Mouse (Mus musculus) intestine, embryonic 14.5 days (tissue): ENCODE data around the gene Fgfr2. TPM values are rescaled to one million over a fixed set of nuclear protein-coding genes. Genes with fewer than 3 reads are reported as not detected.

Experiments used
- ATAC-seq: fragments of 200-750 bp; cut with Nextera tagmentation; replicated peaks from 2 replicates; pipeline ENCODE4 v1.8.0; 2017; ENCODE audit warnings: low read depth, moderate number of reproducible peaks, moderate TSS enrichment, moderate library complexity; ENCODE audit not compliant: low FRiP score, low TSS enrichment
- DNase-seq: peaks from one replicate; pipeline ENCODE4 v3.0.0-alpha.2; 2018; ENCODE audit warnings: low spot score
- H3K27ac ChIP-seq: fragments of 300-500 bp; sonication (generic); 2 replicates; pipeline ENCODE4 v1.5.1; 2014; ENCODE audit warnings: low read depth, mild to moderate bottlenecking, control low read depth
- H3K27me3 ChIP-seq: fragments of 300-500 bp; sonication (generic); replicated peaks from 2 replicates; pipeline ENCODE4 v1.6.1; 2014; ENCODE audit warnings: low read length, control low read depth; ENCODE audit not compliant: control insufficient read depth, insufficient read depth
- H3K36me3 ChIP-seq: fragments of 300-500 bp; sonication (generic); 2 replicates; pipeline ENCODE4 v1.6.1; 2014; ENCODE audit warnings: low read length, control low read depth; ENCODE audit not compliant: control insufficient read depth, insufficient read depth
- H3K4me1 ChIP-seq: fragments of 300-500 bp; sonication (generic); replicated peaks from 2 replicates; pipeline ENCODE4 v1.6.1; 2014; ENCODE audit warnings: low read length, control low read depth, mixed read lengths; ENCODE audit not compliant: control insufficient read depth, insufficient read depth
- H3K4me2 ChIP-seq: fragments of 300-500 bp; sonication (generic); 2 replicates; pipeline ENCODE4 v1.6.1; 2014; ENCODE audit warnings: low read length
- H3K4me3 ChIP-seq: fragments of 300-500 bp; sonication (generic); 2 replicates; pipeline ENCODE4 v1.5.1; 2014; ENCODE audit warnings: low read depth, low read length, control low read depth, mixed read lengths
- H3K9ac ChIP-seq: fragments of 300-500 bp; sonication (generic); 2 replicates; pipeline ENCODE4 v1.6.1; 2014; ENCODE audit warnings: mild to moderate bottlenecking, low read length
- H3K9me3 ChIP-seq: fragments of 300-500 bp; sonication (generic); 2 replicates; pipeline ENCODE4 v1.6.1; 2016; ENCODE audit warnings: low read length, control low read depth; ENCODE audit not compliant: control insufficient read depth
- WGBS: fragments of 180-500 bp; shearing (Covaris S2); extraction: QIAGEN DNeasy Blood & Tissue Kit; methylation state at CpG from one replicate; pipeline ENCODE4 v1.1.7; 2014; 5-methylcytosine and 5-hydroxymethylcytosine counted together
- polyA plus RNA-seq: library from polyadenylated mRNA; unstranded; fragments of >200 nt; fragmentation: Nextera tagmentation; extraction: Ambion mirVana; gene quantifications from 2 replicates; pipeline ENCODE4 v1.2.1, GENCODE M21; 2014

Fgfr2 gene
- polyA plus RNA-seq, 1 experiment from 2014 or later, result 105 TPM

DNA sequence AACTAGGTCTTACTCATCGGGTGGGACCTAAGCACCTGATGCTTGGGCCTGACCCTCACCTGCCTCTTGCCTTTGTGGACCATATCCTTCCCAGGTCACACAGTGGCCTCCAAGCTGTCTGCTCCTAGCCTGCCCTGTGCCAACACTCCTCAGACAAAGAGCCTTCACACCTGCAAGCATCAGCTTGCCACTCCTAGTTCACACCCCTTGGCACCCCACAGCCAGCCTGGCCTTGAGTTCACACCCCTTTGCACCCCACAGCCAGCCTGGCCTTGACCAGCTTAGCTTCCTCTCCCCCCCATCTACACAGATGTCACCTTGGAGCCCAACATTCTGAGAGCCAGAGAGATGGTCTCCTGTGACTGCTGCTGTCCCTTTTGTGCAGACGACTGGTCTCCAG, 319.8 kb downstream of the Fgfr2 start:
- DNase-seq (no peak), ATAC-seq (no peak)
- no peak overlapping the region for H3K4me2 ChIP-seq
- WGBS, result 85% methylated on average over 2 of the region's 2 CpGs
- no peak overlapping the region for H3K4me3 ChIP-seq
- no peak overlapping the region for H3K27ac ChIP-seq
- H3K4me1 ChIP-seq, result peaks cover 40% of the 10 kb centered on the region
- H3K27me3 ChIP-seq, result no peaks in the 10 kb centered on the region
- peaks cover 4% of the 10 kb centered on the region; the same call in 1 of the 2 replicates for H3K36me3 ChIP-seq
- no peak overlapping the region for H3K9ac ChIP-seq
- no peaks in the 10 kb centered on the region for H3K9me3 ChIP-seq

DNA sequence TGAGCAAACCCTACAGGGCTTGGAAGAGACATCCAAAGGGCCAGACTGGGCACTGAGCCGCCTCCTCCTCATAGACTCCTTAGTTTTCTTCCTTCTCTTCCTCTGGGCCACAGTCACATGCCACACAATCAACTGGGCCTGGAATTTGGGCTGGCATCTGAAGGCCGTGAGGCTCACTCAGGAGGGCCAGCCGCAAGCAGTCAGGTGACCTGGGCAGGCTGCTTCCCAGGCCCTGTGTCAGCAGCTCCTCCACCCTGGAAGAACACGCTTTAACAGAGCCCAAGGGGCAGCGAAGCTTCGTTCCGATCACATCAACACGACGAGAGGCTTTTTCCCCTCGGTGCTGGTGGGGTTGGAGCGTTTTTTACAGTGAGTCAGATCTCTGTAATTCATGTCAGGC, 320.5 kb downstream of the Fgfr2 start:
- DNase-seq (no peak), ATAC-seq (no peak)
- Histone ChIP-seq H3K27ac (no peak overlapping the region; the same call in 1 of the 2 replicates), H3K4me3 (no peak overlapping the region), H3K4me2 (no peak overlapping the region), H3K9me3 (no peaks in the 10 kb centered on the region), H3K36me3 (peaks cover 4% of the 10 kb centered on the region; the same call in 1 of the 2 replicates), H3K4me1 (peaks cover 33% of the 10 kb centered on the region), H3K27me3 (no peaks in the 10 kb centered on the region), H3K9ac (no peak overlapping the region)
- WGBS, result 71% methylated on average over 11 of the region's 11 CpGs

DNA sequence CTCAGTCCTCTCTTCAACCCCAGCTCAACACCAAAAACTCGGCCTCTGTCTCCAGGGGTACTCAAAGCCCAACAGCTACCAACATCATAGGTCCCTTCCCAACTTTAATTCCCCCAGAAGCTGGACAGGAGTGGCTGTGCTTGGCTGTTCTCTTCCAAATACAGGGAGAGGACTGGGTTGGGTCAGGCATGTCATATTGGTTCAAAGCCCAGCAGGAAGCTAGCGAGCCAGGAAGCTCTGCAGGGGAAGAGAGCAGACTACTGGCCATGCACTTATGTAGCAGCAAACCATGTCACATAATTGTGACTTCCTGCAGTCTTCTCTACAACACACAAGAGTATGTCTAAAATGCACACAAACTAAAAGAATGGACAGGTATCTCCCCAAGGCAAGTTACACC, 321.1 kb downstream of the Fgfr2 start:
- Histone ChIP-seq H3K9ac (no peak overlapping the region), H3K27ac (no peak overlapping the region; the same call in 1 of the 2 replicates), H3K4me3 (no peak overlapping the region), H3K27me3 (no peaks in the 10 kb centered on the region), H3K9me3 (no peaks in the 10 kb centered on the region), H3K4me1 (peaks cover 27% of the 10 kb centered on the region), H3K4me2 (no peak overlapping the region), H3K36me3 (peaks cover 4% of the 10 kb centered on the region; the same call in 1 of the 2 replicates)
- ATAC-seq, result no peak
- DNase-seq, result no peak
- 68% methylated on average over 2 of the region's 2 CpGs for WGBS

DNA sequence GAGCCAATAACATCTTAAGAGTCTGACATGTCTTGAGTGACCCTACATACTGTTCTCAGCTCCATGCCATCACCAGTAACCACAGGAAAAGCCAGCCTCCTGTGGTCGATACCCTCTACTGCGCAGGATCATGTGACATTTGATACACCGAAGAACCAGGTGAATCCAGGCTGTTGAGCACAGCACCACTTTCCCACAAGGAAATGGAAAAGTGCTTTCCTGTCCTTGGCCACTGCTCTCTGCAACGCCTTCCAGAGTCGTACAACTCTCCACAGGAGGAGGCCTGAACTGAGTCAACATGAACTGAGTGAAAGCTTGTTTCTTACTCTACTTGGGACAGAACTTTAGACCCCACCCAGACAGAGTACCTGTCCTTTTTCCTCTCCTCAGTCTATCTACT, 321.6 kb downstream of the Fgfr2 start:
- 84% methylated on average over 5 of the region's 5 CpGs for WGBS
- no peak overlapping the region for H3K27ac ChIP-seq
- no peak for DNase-seq

DNA sequence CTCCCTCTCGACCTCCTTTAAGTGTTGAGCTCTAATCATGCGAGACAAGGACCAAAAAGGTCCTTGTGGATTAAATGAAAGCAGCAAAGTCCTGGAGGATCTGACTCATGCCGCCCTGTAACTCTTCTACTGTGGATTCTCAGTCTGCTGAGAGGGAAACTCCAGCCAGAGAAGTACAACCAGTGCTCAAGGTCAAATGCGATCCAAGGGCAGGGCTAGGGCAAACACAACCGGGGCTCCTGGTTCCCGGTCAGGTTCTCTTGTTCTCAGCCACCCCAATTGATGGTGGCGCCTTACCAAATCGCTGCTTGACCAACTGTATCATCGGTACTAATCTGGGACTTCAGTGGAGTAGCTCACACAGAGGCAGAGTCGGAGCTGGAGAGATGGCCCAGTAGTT, 322.3 kb downstream of the Fgfr2 start:
- Histone ChIP-seq H3K4me3 (no peak overlapping the region), H3K27ac (no peak overlapping the region), H3K36me3 (peaks cover 4% of the 10 kb centered on the region; the same call in 1 of the 2 replicates), H3K4me2 (no peak overlapping the region), H3K4me1 (peaks cover 21% of the 10 kb centered on the region), H3K9ac (no peak overlapping the region), H3K9me3 (no peaks in the 10 kb centered on the region), H3K27me3 (no peaks in the 10 kb centered on the region)
- DNase-seq (no peak), ATAC-seq (no peak)
- 78% methylated on average over 10 of the region's 10 CpGs for WGBS

More for the DNA sequence above, 321.6 kb downstream of the Fgfr2 start:
- no peak for ATAC-seq
- Histone ChIP-seq H3K4me1 (peaks cover 25% of the 10 kb centered on the region), H3K4me2 (no peak overlapping the region), H3K27me3 (no peaks in the 10 kb centered on the region), H3K9ac (no peak overlapping the region), H3K4me3 (no peak overlapping the region), H3K36me3 (peaks cover 4% of the 10 kb centered on the region; the same call in 1 of the 2 replicates), H3K9me3 (no peaks in the 10 kb centered on the region)

DNA sequence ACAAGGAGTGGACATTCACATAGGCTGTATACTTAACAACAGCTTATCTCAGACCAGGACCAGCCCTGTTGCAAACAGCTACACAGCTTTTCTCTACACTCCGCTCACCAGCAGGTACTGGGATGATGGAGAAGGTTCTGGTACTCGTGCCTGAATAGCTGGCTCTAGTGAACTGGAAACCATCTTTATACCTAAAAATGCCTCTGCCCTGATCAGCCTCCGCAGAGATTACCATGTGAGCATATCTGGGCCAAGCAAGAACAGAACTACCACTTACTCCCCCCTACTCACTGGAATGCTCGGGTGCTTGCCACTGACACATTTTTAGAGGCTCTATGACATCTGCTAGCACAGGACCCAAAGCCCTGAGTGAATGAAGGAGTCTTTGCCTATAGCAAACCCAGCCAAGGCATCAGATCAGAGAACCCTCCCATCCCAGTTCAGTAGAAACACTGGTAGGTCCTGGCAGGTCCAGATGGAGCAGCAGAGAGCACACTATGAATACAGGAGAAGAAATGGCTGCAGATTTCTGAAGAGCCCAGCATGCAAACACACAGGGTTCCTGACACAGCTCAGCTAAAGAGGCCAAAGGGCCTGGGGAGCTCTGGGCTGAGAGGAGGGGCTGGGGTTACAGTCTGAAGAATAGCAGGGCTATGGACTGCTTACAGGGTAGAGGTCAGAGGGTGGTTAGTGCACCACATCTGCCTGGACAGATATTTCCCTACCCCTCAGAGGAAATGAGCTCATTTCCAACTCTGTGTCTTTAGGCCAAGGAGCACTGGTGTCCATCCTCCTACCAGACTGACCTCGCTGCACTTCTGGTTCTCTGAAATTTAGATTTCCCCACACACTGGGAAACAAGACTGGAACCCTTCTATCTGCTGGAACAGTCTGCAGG, 323.8 kb downstream of the Fgfr2 start:
- H3K9me3 ChIP-seq, result no peaks in the 10 kb centered on the region
- no peaks in the 10 kb centered on the region for H3K27me3 ChIP-seq
- no peak overlapping the region for H3K4me2 ChIP-seq
- H3K9ac ChIP-seq, result no peak overlapping the region
- H3K4me3 ChIP-seq, result no peak overlapping the region
- DNase-seq (no peak), ATAC-seq (no peak)
- no peak overlapping the region for H3K27ac ChIP-seq
- H3K36me3 ChIP-seq, result peaks cover 4% of the 10 kb centered on the region; the same call in 1 of the 2 replicates
- WGBS, result 85% methylated on average over 5 of the region's 5 CpGs
- H3K4me1 ChIP-seq, result peaks cover 10% of the 10 kb centered on the region

DNA sequence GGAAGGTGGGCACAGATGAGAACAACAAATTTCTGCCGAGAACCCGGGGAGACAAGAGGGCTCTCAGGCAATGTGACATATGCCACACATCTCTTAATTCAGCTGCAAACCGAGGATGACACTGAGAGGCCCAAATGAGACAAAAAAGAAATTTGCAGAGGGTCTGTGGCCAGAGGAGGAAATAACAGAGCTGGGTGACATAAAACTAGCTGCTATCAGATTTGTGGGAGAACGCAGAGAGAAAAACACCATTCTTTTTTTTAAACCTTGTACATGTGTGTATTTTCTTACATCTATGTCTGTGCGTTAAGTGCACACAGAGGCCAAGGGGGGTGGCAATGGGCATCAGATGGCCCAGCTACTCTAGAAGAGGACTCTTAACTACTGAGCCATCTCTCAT, 328.0 kb downstream of the Fgfr2 start:
- H3K4me3 ChIP-seq, result no peak overlapping the region
- H3K27me3 ChIP-seq, result no peaks in the 10 kb centered on the region
- WGBS, result 89% methylated on average over 5 of the region's 5 CpGs
- no peak for ATAC-seq
- no peaks in the 10 kb centered on the region for H3K36me3 ChIP-seq
- DNase-seq, result no peak
- no peak overlapping the region for H3K4me2 ChIP-seq
- H3K4me1 ChIP-seq, result 0 out of 2 replicates have a peak, but pooled peaks cover 6% of the 10 kb centered on the region
- H3K27ac ChIP-seq, result no peak overlapping the region
- no peaks in the 10 kb centered on the region for H3K9me3 ChIP-seq
- no peak overlapping the region for H3K9ac ChIP-seq

DNA sequence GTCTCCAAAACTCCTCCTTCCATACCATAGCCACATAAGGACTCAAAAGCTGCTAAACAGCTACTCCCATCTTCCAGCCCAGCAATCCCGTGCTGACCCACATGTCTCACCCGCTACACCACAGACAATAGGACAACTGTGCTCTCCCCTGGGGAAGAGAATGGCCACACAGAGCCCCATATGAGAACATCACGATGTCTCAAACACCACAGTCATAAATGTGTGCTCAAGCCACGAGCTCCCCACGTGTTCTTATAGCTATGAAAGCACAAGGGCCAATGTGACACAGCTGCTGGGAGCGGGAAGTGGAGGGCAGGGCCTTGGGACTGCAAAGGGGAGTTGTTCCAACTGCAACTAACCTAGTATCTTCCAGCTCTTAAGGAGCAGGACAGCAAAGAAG, 329.7 kb downstream of the Fgfr2 start:
- DNase-seq, result no peak
- H3K4me1 ChIP-seq, result 0 out of 2 replicates have a peak, but pooled peaks cover 6% of the 10 kb centered on the region

More for the DNA sequence above, 329.7 kb downstream of the Fgfr2 start:
- no peak overlapping the region for H3K27ac ChIP-seq
- H3K36me3 ChIP-seq, result no peaks in the 10 kb centered on the region
- no peaks in the 10 kb centered on the region for H3K9me3 ChIP-seq
- H3K4me3 ChIP-seq, result no peak overlapping the region
- no peaks in the 10 kb centered on the region for H3K27me3 ChIP-seq
- no peak overlapping the region for H3K9ac ChIP-seq
- no peak overlapping the region for H3K4me2 ChIP-seq
- no peak for ATAC-seq
- WGBS, result 67% methylated on average over 6 of the region's 6 CpGs
